Mouse (Mus musculus): ENCODE data around the gene Csnk1g2. TPM values are rescaled to one million over a fixed set of nuclear protein-coding genes. Genes with fewer than 3 reads are reported as not detected.

Gene Csnk1g2
- polyA plus RNA-seq, 1 experiment, result 178 TPM

GRCm38 (mm10) chr10:80623457-80624191 is 986 bp downstream of the Csnk1g2 start:
- peak overlapping the region; percentile 36 for H3ac ChIP-seq (ENCODE audit: control insufficient read depth, insufficient read length)
- peak overlapping the region; percentile 80 for H3K4me3 ChIP-seq
- TF ChIP-seq E2F4 (IDR thresholded peaks at IDR 0.05; ENCODE audit: insufficient read depth) (no peak), POLR2A (IDR thresholded peaks at IDR 0.05; ENCODE audit: insufficient read length, low read depth) (peak; percentile 38)
- no peaks in the 10 kb centered on the region for H3K36me3 ChIP-seq (ENCODE audit: control insufficient read depth, insufficient read depth)
- H3K79me2 ChIP-seq (ENCODE audit: control insufficient read depth, insufficient read depth), result peaks cover 59% of the 10 kb centered on the region
- H3K4me2 ChIP-seq (ENCODE audit: low read depth), result peak overlapping the region; percentile 82
- H3K27me3 ChIP-seq (ENCODE audit: control insufficient read depth, insufficient read depth, insufficient read length), result no peaks in the 10 kb centered on the region

DNA sequence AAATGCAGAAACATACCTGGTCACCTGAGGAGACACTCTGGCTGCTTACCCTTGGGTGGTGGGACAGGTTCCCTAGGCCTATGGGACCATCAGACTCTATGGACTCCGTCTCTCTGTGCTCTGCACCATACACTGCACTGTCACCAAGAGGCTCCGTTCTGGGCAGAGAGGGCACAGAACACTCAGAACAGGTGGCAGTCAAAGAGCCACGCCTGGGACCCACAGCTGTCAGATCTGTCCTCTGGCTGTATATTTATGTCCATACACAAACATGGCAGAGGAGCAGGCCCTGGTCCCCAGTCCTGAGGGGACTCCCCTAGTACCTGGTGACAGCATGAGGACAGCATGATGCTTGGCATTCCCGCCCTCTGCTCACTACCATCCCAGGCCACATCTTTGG is 3.1 kb downstream of the Csnk1g2 start:
- Histone ChIP-seq H3K4me2 (ENCODE audit: low read depth) (peak overlapping the region; percentile 82), H3K27me3 (ENCODE audit: control insufficient read depth, insufficient read depth, insufficient read length) (no peaks in the 10 kb centered on the region), H3K79me2 (ENCODE audit: control insufficient read depth, insufficient read depth) (peaks cover 80% of the 10 kb centered on the region), H3ac (ENCODE audit: control insufficient read depth, insufficient read length) (no peak overlapping the region), H3K36me3 (ENCODE audit: control insufficient read depth, insufficient read depth) (no peaks in the 10 kb centered on the region), H3K4me3 (no peak overlapping the region)
- TF ChIP-seq MYOD1 (IDR thresholded peaks at IDR 0.05; ENCODE audit: control insufficient read depth in 1 of 3, insufficient read length in 2 of 3, low read depth in 2 of 3) (peak in 2 of 3 experiments; percentile 67 to 90), TCF3 (IDR thresholded peaks at IDR 0.05; ENCODE audit: insufficient read length, low read depth) (no peak), MYOG (IDR thresholded peaks at IDR 0.05; ENCODE audit: control insufficient read depth in 1 of 3, insufficient read depth in 1 of 3, insufficient read length in 2 of 3, low read depth in 2 of 3) (peak in 2 of 3 experiments; percentile 49 to 88)

DNA sequence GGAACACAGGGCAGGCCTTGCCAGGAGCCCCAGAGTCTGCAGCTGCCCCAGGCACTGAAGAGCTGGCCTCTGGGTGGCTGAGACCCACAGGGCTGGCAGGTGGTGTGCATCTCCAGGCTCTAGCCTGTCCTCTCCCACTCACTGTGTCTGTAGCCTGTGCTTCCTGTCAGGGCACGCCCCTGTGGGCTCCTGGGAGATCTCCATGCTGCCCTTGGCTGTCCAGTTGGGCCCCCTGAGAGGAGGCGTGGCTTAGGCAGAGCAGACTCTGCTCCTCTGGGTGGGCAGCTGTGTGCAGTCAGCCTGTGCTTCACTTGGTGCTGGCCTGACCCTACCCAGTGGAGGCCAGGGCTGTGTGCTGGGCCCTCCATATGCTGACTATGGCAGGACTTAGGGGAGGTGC is 5.0 kb downstream of the Csnk1g2 start:
- H3K4me2 ChIP-seq (ENCODE audit: low read depth), result no peak overlapping the region
- no peak overlapping the region for H3ac ChIP-seq (ENCODE audit: control insufficient read depth, insufficient read length)
- H3K36me3 ChIP-seq (ENCODE audit: control insufficient read depth, insufficient read depth), result peaks cover 4% of the 10 kb centered on the region
- H3K4me3 ChIP-seq, result no peak overlapping the region
- peak; percentile 4 to 70 (median 51) for TF ChIP-seq MYOG (IDR thresholded peaks at IDR 0.05; ENCODE audit: control insufficient read depth in 1 of 3, insufficient read depth in 1 of 3, insufficient read length in 2 of 3, low read depth in 2 of 3)
- no peak for TF ChIP-seq MAX (IDR thresholded peaks at IDR 0.05; ENCODE audit: low read depth)
- TF ChIP-seq E2F4 (IDR thresholded peaks at IDR 0.05; ENCODE audit: insufficient read depth), result no peak
- no peak for TF ChIP-seq USF1 (IDR thresholded peaks at IDR 0.05; ENCODE audit: low read depth)
- TF ChIP-seq SRF (IDR thresholded peaks at IDR 0.05; ENCODE audit: control insufficient read depth, insufficient read length, low read depth), result no peak
- TF ChIP-seq TCF12 (IDR thresholded peaks at IDR 0.05; ENCODE audit: insufficient read depth, poor library complexity, severe bottlenecking), result no peak
- TF ChIP-seq POLR2AphosphoS2 (IDR thresholded peaks at IDR 0.05; ENCODE audit: insufficient read length, low read depth), result peak; percentile 14
- TF ChIP-seq TCF3 (IDR thresholded peaks at IDR 0.05; ENCODE audit: insufficient read length, low read depth), result peak; percentile 6
- no peak for TF ChIP-seq CEBPB (IDR thresholded peaks at IDR 0.05; ENCODE audit: insufficient read depth, poor library complexity, severe bottlenecking)
- TF ChIP-seq MYOD1 (IDR thresholded peaks at IDR 0.05; ENCODE audit: control insufficient read depth in 1 of 3, insufficient read length in 2 of 3, low read depth in 2 of 3), result peak in 2 of 3 experiments; percentile 67 to 70
- TF ChIP-seq REST (IDR thresholded peaks at IDR 0.05; ENCODE audit: insufficient read depth, insufficient read length), result no peak
- peak; percentile 55 for TF ChIP-seq POLR2A (IDR thresholded peaks at IDR 0.05; ENCODE audit: insufficient read length, low read depth)
- H3K79me2 ChIP-seq (ENCODE audit: control insufficient read depth, insufficient read depth), result peaks cover 99% of the 10 kb centered on the region
- no peaks in the 10 kb centered on the region for H3K27me3 ChIP-seq (ENCODE audit: control insufficient read depth, insufficient read depth, insufficient read length)

- H3K27me3 ChIP-seq (ENCODE audit: control insufficient read depth, insufficient read depth, insufficient read length), result no peaks in the 10 kb centered on the region
- H3K4me2 ChIP-seq (ENCODE audit: low read depth), result no peak overlapping the region
- TF ChIP-seq MYOG (IDR thresholded peaks at IDR 0.05; ENCODE audit: control insufficient read depth in 1 of 3, insufficient read depth in 1 of 3, insufficient read length in 2 of 3, low read depth in 2 of 3), result no peak
- peak in 2 of 3 experiments; percentile 22 to 60 for TF ChIP-seq MYOD1 (IDR thresholded peaks at IDR 0.05; ENCODE audit: control insufficient read depth in 1 of 3, insufficient read length in 2 of 3, low read depth in 2 of 3)
- H3K79me2 ChIP-seq (ENCODE audit: control insufficient read depth, insufficient read depth), result peaks cover 92% of the 10 kb centered on the region
- H3K4me3 ChIP-seq, result no peak overlapping the region
- no peak overlapping the region for H3ac ChIP-seq (ENCODE audit: control insufficient read depth, insufficient read length)
- peaks cover 4% of the 10 kb centered on the region for H3K36me3 ChIP-seq (ENCODE audit: control insufficient read depth, insufficient read depth)
Measured at GRCm38 (mm10) chr10:80628925-80629324, 6.3 kb downstream of the Csnk1g2 start.

DNA sequence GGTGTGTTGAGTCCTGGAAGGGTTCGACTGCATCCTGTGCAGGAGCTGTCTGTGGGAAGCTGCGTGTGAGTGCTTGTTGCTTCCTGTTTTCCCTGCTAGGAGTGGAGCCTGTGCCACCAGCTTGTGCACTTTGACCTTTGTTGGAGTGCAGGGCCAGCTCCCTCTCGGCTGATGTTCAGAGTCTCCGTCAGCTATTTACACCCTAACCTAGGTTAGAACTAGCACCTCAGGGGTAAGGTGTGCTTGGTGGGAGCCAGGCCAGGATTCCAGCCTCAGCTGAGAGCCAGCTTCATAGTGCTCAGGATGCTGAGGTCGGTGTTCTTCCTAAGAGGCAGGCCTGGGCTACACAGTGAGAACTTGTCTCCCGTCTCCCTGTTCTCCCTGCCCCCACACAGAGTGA is 12.7 kb downstream of the Csnk1g2 start:
- Histone ChIP-seq H3K27me3 (ENCODE audit: control insufficient read depth, insufficient read depth, insufficient read length) (no peaks in the 10 kb centered on the region), H3K36me3 (ENCODE audit: control insufficient read depth, insufficient read depth) (peaks cover 30% of the 10 kb centered on the region), H3K4me3 (no peak overlapping the region), H3ac (ENCODE audit: control insufficient read depth, insufficient read length) (no peak overlapping the region), H3K4me2 (ENCODE audit: low read depth) (no peak overlapping the region), H3K79me2 (ENCODE audit: control insufficient read depth, insufficient read depth) (peaks cover 31% of the 10 kb centered on the region)
- TF ChIP-seq TCF3 (IDR thresholded peaks at IDR 0.05; ENCODE audit: insufficient read length, low read depth) (no peak), TCF12 (IDR thresholded peaks at IDR 0.05; ENCODE audit: insufficient read depth, poor library complexity, severe bottlenecking) (no peak), USF1 (IDR thresholded peaks at IDR 0.05; ENCODE audit: low read depth) (no peak), MAX (IDR thresholded peaks at IDR 0.05; ENCODE audit: low read depth) (no peak), POLR2AphosphoS2 (IDR thresholded peaks at IDR 0.05; ENCODE audit: insufficient read length, low read depth) (no peak), MYOG (IDR thresholded peaks at IDR 0.05; ENCODE audit: control insufficient read depth in 1 of 3, insufficient read depth in 1 of 3, insufficient read length in 2 of 3, low read depth in 2 of 3) (no peak), MYOD1 (IDR thresholded peaks at IDR 0.05; ENCODE audit: control insufficient read depth in 1 of 3, insufficient read length in 2 of 3, low read depth in 2 of 3) (no peak), E2F4 (IDR thresholded peaks at IDR 0.05; ENCODE audit: insufficient read depth) (no peak), CEBPB (IDR thresholded peaks at IDR 0.05; ENCODE audit: insufficient read depth, poor library complexity, severe bottlenecking) (no peak), SRF (IDR thresholded peaks at IDR 0.05; ENCODE audit: control insufficient read depth, insufficient read length, low read depth) (no peak)

All from myocyte (in vitro differentiated cells).